Mouse (Mus musculus) embryonic facial prominence, embryonic 14.5 days (tissue): ENCODE measurements at regions not wholly inside any gene's neighbourhood (a gene's known extent, or its start where the extent isn't known, plus 50 kb on each side); places are given as distances from the start of the nearest gene placed in this dataset.
A peak's percentile ranks its signal among the peaks of the same experiment; 100 is the strongest.

ENCODE experiments used
- ATAC-seq: fragments of 200-750 bp; cut with Nextera tagmentation; 2 replicates; pipeline ENCODE4 v1.8.0; 2017; ENCODE audit warnings: low read depth, moderate number of reproducible peaks, moderate TSS enrichment
- DNase-seq: peaks from one replicate; pipeline ENCODE4 v3.0.0-alpha.2; 2015; ENCODE audit warnings: low spot score
- H3K27ac ChIP-seq: fragments of 300-500 bp; sonication (generic); replicated peaks from 2 replicates; pipeline ENCODE4 v1.5.1; 2014; ENCODE audit warnings: low read depth, mild to moderate bottlenecking, low read length, moderate library complexity
- H3K27me3 ChIP-seq: fragments of 300-500 bp; sonication (generic); replicated peaks from 2 replicates; pipeline ENCODE4 v1.6.1; 2014; ENCODE audit warnings: low read length; ENCODE audit not compliant: control insufficient read depth, insufficient read depth
- H3K36me3 ChIP-seq: fragments of 300-500 bp; sonication (generic); 2 replicates; pipeline ENCODE4 v1.6.1; 2014; ENCODE audit warnings: low read length, mixed read lengths; ENCODE audit not compliant: control insufficient read depth, insufficient read depth
- H3K4me1 ChIP-seq: fragments of 300-500 bp; sonication (generic); 2 replicates; pipeline ENCODE4 v1.6.1; 2014; ENCODE audit warnings: antibody characterized with exemption, low read length; ENCODE audit not compliant: control insufficient read depth, insufficient read depth
- H3K4me2 ChIP-seq: fragments of 300-500 bp; sonication (generic); 2 replicates; pipeline ENCODE4 v1.6.1; 2014; ENCODE audit warnings: low read depth, mild to moderate bottlenecking, low read length, moderate library complexity, mixed read lengths
- H3K4me3 ChIP-seq: fragments of 300-500 bp; sonication (generic); 2 replicates; pipeline ENCODE4 v1.5.1; 2014; ENCODE audit warnings: low read depth, mild to moderate bottlenecking, low read length
- H3K9ac ChIP-seq: fragments of 300-500 bp; sonication (generic); 2 replicates; pipeline ENCODE4 v1.6.1; 2014; ENCODE audit warnings: low read depth, mild to moderate bottlenecking, low read length, moderate library complexity, mixed read lengths
- H3K9me3 ChIP-seq: fragments of 300-500 bp; sonication (generic); 2 replicates; pipeline ENCODE4 v1.6.1; 2016; ENCODE audit warnings: low read length; ENCODE audit not compliant: control insufficient read depth
- WGBS: fragments of 180-500 bp; shearing (Covaris S2); extraction: QIAGEN DNeasy Blood & Tissue Kit; methylation state at CpG from one replicate; pipeline ENCODE4 v1.1.7; 2014; 5-methylcytosine and 5-hydroxymethylcytosine counted together

DNA sequence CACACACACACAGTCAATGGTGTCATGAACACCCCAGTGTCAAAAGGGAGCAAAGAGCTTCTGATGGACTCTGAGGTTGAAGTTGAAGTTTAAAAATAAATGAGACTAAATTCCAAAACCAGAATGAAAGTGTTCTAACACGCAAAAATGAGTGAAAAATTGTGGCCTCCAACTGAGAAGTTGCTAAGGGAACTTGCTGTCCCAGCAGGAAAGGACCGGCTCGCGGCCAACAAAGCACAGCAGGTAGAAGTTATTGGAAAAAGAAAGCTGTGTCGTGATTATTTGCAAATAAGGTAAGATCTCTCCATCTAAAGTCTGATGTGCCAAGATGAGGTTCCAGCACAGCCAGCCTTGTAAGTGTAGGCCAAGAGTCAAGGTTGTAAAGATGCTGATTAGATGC, 169.7 kb downstream of the Nrp2 start:
- Histone ChIP-seq H3K27ac (no peak overlapping the region), H3K9me3 (no peaks in the 10 kb centered on the region), H3K27me3 (no peaks in the 10 kb centered on the region), H3K4me2 (no peak overlapping the region), H3K9ac (no peak overlapping the region), H3K4me1 (0 out of 2 replicates have a peak, but pooled peaks cover 2% of the 10 kb centered on the region), H3K36me3 (no peaks in the 10 kb centered on the region), H3K4me3 (no peak overlapping the region)
- DNase-seq (no peak), ATAC-seq (no peak)
- 80% methylated on average over 5 of the region's 5 CpGs for WGBS

DNA sequence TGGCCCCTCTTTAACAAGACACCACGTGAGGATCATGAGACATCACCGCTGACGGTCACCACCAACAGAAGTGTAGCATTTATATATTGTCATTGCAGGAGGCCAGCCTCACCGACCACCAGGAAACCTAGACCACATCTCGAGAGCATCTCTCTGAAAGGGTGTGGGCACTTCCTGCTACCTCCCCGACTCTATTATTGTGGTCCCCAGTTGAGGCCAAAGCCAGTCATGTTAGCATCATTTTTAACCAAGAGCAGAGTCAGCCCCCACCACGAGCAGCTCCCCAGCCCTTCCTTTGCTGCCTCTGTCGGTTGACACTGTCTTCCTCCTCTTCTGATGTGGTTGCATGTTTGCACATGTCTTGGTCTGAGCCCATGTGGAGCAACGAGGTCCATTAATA, 172.5 kb downstream of the Nrp2 start:
- Histone ChIP-seq H3K4me3 (no peak overlapping the region), H3K27ac (no peak overlapping the region), H3K27me3 (no peaks in the 10 kb centered on the region), H3K9me3 (no peaks in the 10 kb centered on the region), H3K4me2 (no peak overlapping the region), H3K36me3 (no peaks in the 10 kb centered on the region), H3K4me1 (0 out of 2 replicates have a peak, but pooled peaks cover 3% of the 10 kb centered on the region), H3K9ac (no peak overlapping the region)
- 70% methylated on average over 9 of the region's 9 CpGs for WGBS
- ATAC-seq (no peak), DNase-seq (no peak)

DNA sequence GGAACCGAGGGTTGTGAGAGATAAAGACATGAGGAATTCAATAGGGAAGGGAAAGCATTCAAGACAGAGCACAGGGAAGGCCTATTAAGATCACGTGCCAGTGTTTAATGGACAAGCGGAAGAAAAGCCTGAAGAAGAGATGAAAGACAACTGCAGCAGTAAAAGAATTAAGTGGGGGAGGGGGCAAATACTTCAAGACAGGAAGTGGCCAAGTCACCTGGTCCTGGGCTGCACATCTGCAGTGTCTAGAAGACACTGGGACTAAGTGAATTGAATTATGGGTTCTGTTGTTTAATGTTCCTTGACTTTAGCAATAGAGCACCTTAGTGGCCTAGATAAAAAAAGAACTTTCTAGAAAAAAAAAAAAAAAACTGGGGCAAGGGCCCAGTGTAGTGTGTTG, 173.6 kb downstream of the Nrp2 start:
- H3K9ac ChIP-seq: no peak overlapping the region
- H3K4me1 ChIP-seq: 0 out of 2 replicates have a peak, but pooled peaks cover 8% of the 10 kb centered on the region
- WGBS: 77% methylated on average over 3 of the region's 3 CpGs
- no peak for ATAC-seq
- no peaks in the 10 kb centered on the region for H3K36me3 ChIP-seq
- H3K4me3 ChIP-seq: no peak overlapping the region
- H3K4me2 ChIP-seq: no peak overlapping the region
- H3K9me3 ChIP-seq: no peaks in the 10 kb centered on the region
- DNase-seq: no peak
- no peaks in the 10 kb centered on the region for H3K27me3 ChIP-seq
- H3K27ac ChIP-seq: no peak overlapping the region

DNA sequence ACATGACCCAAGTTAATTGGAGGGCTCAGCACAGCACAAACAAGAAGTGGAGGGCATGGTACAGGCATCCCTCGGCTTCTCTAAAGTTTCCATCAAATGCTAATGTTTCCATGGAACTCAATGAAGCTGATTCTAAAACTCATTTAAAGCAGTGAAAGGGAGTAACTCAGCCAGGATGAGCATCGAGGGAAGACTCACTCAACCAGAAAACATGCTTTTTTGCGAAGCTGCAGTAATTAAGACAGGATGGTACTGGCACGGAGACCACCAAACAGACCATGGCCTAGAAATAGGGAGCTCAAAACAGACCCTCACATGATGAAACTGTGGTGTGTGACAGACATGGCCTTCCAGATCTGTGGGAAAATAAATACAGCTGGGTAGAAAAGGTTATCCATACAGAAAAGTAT, 177.8 kb downstream of the Nrp2 start:
- peak; percentile 50; the same call in 1 of the 2 replicates for ATAC-seq
- Histone ChIP-seq H3K27me3 (no peaks in the 10 kb centered on the region), H3K27ac (peak overlapping the region; percentile 22), H3K4me3 (no peak overlapping the region), H3K4me1 (peaks cover 12% of the 10 kb centered on the region), H3K9me3 (no peaks in the 10 kb centered on the region), H3K9ac (no peak overlapping the region), H3K4me2 (no peak overlapping the region), H3K36me3 (no peaks in the 10 kb centered on the region)
- peak; percentile 64 for DNase-seq
- 29% methylated on average over 4 of the region's 4 CpGs for WGBS

DNA sequence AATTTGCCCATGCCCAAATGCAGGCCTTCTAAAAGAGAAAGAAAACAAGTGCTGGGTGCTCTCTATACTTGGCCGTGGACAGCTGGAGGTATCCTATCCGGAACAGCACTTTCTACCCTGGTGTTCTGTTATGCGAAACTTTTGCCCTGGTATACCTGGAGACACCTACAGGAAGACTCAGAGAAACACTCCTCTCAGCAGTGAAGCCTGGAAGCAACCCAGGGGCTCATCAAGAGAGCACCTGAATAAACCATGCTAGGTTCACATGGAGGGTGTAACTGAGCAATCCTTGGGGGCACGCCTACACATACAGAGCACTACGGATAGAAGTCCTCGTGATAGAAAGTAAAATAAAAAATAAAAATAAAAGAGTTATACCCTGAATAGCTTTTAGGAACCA, 178.4 kb downstream of the Nrp2 start:
- no peak for DNase-seq
- Histone ChIP-seq H3K36me3 (no peaks in the 10 kb centered on the region), H3K4me2 (no peak overlapping the region), H3K9ac (no peak overlapping the region), H3K4me3 (no peak overlapping the region), H3K27ac (peak overlapping the region; percentile 22), H3K27me3 (no peaks in the 10 kb centered on the region), H3K4me1 (peaks cover 12% of the 10 kb centered on the region), H3K9me3 (no peaks in the 10 kb centered on the region)
- peak; percentile 47; the same call in 1 of the 2 replicates for ATAC-seq
- WGBS: 69% methylated on average over 6 of the region's 6 CpGs

DNA sequence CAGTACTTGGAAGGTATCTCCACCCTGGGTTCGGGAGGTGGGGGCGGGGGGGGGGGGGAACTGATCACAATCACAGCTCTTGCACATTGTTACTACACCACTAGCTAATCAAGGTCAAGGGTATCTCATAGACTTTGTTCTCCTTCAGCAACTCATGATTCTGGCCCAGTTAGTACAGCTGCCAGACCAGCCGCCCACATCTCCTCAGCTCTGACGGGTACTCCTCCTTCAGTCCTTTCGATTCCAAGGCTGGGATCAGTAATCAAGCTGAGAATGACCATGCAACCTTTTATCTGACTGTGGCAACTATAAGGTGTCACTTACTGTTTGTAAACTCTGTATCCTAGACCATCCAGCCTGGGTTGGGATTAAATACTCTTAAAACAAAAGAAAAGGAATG, 178.9 kb downstream of the Nrp2 start:
- Histone ChIP-seq H3K27ac (no peak overlapping the region), H3K4me1 (peaks cover 12% of the 10 kb centered on the region), H3K27me3 (no peaks in the 10 kb centered on the region), H3K4me2 (no peak overlapping the region), H3K9me3 (no peaks in the 10 kb centered on the region), H3K9ac (no peak overlapping the region), H3K36me3 (no peaks in the 10 kb centered on the region), H3K4me3 (no peak overlapping the region)
- 82% methylated on average over 5 of the region's 5 CpGs for WGBS
- DNase-seq: no peak
- no peak for ATAC-seq

DNA sequence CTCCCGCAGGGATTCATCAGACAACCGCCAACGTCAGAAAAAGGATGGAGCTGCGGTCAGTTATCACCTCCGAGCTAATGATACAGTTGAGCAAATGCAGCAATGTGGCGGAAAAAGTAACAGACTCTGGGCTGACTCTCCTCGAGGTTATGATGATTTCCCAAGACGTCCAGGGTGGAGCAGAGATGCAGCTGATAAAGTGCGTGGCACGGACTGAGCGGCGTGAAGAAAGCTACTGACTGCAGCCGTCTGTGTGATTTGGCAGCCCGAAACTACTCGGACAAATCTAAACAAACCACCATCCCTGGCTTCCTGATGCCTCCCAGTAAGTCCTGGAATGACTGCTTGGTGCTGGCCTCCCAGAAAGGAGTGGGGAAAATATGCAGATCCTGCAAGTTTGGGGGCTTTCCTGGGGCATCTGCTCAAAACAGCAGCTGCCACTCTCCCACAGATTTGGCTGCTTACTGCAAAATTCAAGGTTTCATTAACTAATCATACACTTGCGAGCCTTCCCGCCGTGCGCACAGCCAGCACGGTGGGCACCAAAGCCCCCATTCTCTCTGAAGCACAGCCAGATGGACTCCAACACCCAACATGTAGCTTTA, 181.9 kb downstream of the Nrp2 start:
- Histone ChIP-seq H3K4me1 (peaks cover 22% of the 10 kb centered on the region), H3K36me3 (no peaks in the 10 kb centered on the region), H3K4me3 (no peak overlapping the region), H3K4me2 (peak overlapping the region; percentile 24), H3K9ac (0 out of 2 replicates have a peak overlapping the region, but pooled peaks have one; percentile 14), H3K27me3 (no peaks in the 10 kb centered on the region), H3K9me3 (no peaks in the 10 kb centered on the region), H3K27ac (peak overlapping the region; percentile 28)
- DNase-seq: peak; percentile 55
- ATAC-seq: 0 out of 2 replicates have a peak, but pooled peaks have one; percentile 41
- 53% methylated on average over 20 of the region's 20 CpGs for WGBS

DNA sequence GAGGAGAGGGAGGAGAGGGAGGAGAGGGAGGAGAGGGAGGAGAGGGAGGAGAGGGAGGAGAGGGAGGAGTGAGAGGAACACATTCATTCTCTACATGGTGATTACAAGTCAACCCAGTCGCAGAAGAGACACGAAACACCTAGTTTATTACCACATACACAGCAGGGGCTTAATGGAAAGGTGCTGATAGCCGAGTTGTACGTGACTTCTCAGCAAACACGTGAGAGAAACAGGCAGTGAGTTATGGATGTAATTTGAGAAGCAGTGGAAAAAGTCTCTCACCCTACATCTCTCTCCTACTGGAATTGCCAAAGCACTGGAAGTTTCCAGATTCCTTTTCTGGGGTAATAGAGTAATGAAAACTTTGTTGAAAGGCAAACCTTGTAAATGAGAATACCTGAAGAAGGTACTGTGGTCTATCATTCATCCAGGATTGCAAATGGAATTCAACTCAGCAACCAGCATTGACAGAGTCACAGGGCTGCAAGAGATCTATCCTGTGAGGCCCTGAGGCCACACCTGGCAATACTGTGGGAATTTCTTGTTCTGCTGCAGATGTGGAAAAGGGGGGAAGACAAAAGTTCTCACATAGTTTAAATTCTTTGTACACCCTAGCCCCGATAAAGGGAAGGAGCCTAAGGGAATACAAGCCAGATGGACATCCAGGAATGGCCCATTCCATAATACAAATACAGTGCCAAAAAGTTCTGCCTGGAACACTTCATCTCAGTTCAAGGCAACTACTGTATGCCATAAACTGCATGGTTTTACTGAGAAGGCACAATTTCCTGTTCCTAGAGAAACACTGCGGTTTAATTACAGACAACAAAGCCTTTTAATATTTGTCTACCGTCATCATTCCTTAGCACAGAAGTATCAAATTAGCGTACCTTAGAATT, 184.7 kb downstream of the Nrp2 start:
- no peak overlapping the region for H3K9ac ChIP-seq
- H3K36me3 ChIP-seq: no peaks in the 10 kb centered on the region
- DNase-seq (peak; percentile 48), ATAC-seq (no peak)
- no peak overlapping the region for H3K27ac ChIP-seq
- 32% methylated on average over 9 of the region's 9 CpGs for WGBS
- no peak overlapping the region for H3K4me3 ChIP-seq
- no peaks in the 10 kb centered on the region for H3K9me3 ChIP-seq
- no peaks in the 10 kb centered on the region for H3K27me3 ChIP-seq
- H3K4me2 ChIP-seq: no peak overlapping the region
- H3K4me1 ChIP-seq: peaks cover 17% of the 10 kb centered on the region
